Mouse (Mus musculus): ENCODE measurements around the gene Rbm19. TPM values are rescaled to one million over a fixed set of nuclear protein-coding genes. Genes with fewer than 3 reads are reported as not detected.
A peak's percentile ranks its signal among the peaks of the same experiment; 100 is the strongest.

The Rbm19 gene
- polyA plus RNA-seq, 1 experiment from 2014 or later = 10.8 TPM

DNA sequence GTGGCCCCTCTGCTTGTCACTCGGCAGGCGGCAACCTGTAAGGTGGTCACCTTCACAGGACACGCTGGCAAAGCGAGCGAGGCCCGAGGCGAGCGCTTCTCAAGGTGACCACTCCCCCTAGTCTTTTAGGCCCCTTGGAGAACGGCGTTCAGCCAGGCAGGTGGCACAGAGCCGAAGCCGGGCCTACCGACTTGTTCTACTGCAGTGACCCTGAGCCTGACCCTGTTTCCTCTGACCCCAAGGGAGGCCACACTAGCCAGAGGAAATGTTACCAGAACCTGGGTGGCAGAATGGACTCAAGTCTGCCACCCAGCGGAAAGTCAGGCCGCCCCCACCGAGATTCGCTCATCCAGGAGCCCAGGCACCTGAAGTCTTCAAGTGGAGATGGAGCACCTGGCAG, 94.9 kb downstream of the Rbm19 start:
- Histone ChIP-seq H3K4me3 (ENCODE audit: low read depth, low read length) (no peak overlapping the region), H3K36me3 (ENCODE audit: control insufficient read depth, insufficient read depth, low read length) (no peaks in the 10 kb centered on the region), H3K9ac (ENCODE audit: low read length) (no peak overlapping the region), H3K4me1 (replicated peaks; ENCODE audit: control insufficient read depth, insufficient read depth) (no peaks in the 10 kb centered on the region), H3K9me3 (ENCODE audit: control insufficient read depth, low read length) (no peaks in the 10 kb centered on the region), H3K4me2 (replicated peaks; ENCODE audit: low read depth) (no peak overlapping the region), H3K27ac (replicated peaks) (no peak overlapping the region), H3K27me3 (ENCODE audit: control insufficient read depth, insufficient read depth, low read length) (no peaks in the 10 kb centered on the region)
- DNase-seq (ENCODE audit: low spot score) = peak; percentile 36
- 11% methylated on average over 17 of the region's 17 CpGs for WGBS
- peak; percentile 11; the same call in 1 of the 2 replicates for ATAC-seq (ENCODE audit: low FRiP score, low TSS enrichment)
- TF ChIP-seq EP300 (optimal IDR thresholded peaks at IDR 0.05) = no peak
- TF ChIP-seq CTCF (IDR thresholded peaks at IDR 0.05; ENCODE audit: low read depth) = peak; percentile 63

DNA sequence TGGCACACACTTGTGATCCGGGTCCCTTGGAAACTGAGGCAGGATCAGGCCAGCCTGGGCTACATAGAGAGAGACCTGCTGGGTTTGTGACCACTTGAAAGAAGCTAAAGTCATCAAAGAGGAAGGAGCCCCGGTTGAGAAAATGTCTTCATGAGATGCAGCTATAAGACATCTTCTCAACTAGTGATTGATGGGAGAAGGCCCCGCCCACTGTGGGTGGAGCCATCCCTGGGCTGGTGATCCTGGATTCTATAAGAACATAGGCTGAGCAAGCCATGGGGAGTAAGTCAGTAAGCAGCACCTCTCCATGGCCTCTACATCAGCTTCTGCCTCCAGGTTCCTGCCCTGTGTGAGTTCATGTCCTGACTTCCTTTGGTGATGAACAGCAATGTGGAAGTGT, 98.2 kb downstream of the Rbm19 start:
- no peak overlapping the region for H3K27ac ChIP-seq (replicated peaks)
- no peaks in the 10 kb centered on the region for H3K27me3 ChIP-seq (ENCODE audit: control insufficient read depth, insufficient read depth, low read length)
- no peak for TF ChIP-seq EP300 (optimal IDR thresholded peaks at IDR 0.05)
- TF ChIP-seq CTCF (IDR thresholded peaks at IDR 0.05; ENCODE audit: low read depth) = no peak
- H3K4me3 ChIP-seq (ENCODE audit: low read depth, low read length) = no peak overlapping the region
- 70% methylated on average over 3 of the region's 3 CpGs for WGBS
- DNase-seq (ENCODE audit: low spot score) (no peak), ATAC-seq (ENCODE audit: low FRiP score, low TSS enrichment) (no peak)
- no peak overlapping the region for H3K4me2 ChIP-seq (replicated peaks; ENCODE audit: low read depth)
- no peaks in the 10 kb centered on the region for H3K9me3 ChIP-seq (ENCODE audit: control insufficient read depth, low read length)
- H3K4me1 ChIP-seq (replicated peaks; ENCODE audit: control insufficient read depth, insufficient read depth) = no peaks in the 10 kb centered on the region
- no peak overlapping the region for H3K9ac ChIP-seq (ENCODE audit: low read length)
- no peaks in the 10 kb centered on the region for H3K36me3 ChIP-seq (ENCODE audit: control insufficient read depth, insufficient read depth, low read length)

DNA sequence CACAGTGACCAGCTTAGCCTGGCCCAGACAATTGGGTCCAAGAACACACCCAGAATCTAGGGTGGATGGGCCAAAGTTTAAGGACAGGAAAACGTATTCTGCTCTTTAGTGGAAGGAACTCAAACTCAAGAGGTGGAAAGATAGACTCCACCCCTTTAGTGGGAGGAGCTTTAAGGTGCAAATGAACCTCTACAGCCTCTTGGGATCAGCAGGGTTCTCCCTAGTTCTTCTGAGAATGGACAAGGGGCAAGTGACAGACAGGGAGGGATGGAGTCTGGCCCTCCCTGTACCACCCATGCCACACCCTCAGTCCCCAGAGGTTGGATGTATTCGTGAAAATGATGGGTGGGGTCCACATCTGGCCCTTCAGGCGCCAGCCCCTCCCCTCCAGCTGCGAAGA, 105.0 kb downstream of the Rbm19 start:
- no peak overlapping the region for H3K27ac ChIP-seq (replicated peaks)
- no peak for TF ChIP-seq EP300 (optimal IDR thresholded peaks at IDR 0.05)
- TF ChIP-seq CTCF (IDR thresholded peaks at IDR 0.05; ENCODE audit: low read depth) = no peak
- H3K9ac ChIP-seq (ENCODE audit: low read length) = no peak overlapping the region
- no peak overlapping the region for H3K4me3 ChIP-seq (ENCODE audit: low read depth, low read length)
- no peak for DNase-seq (ENCODE audit: low spot score)
- ATAC-seq (ENCODE audit: low FRiP score, low TSS enrichment) = no peak
- no peaks in the 10 kb centered on the region for H3K36me3 ChIP-seq (ENCODE audit: control insufficient read depth, insufficient read depth, low read length)
- H3K9me3 ChIP-seq (ENCODE audit: control insufficient read depth, low read length) = no peaks in the 10 kb centered on the region
- 13% methylated on average over 4 of the region's 4 CpGs for WGBS
- H3K4me1 ChIP-seq (replicated peaks; ENCODE audit: control insufficient read depth, insufficient read depth) = no peaks in the 10 kb centered on the region
- no peaks in the 10 kb centered on the region for H3K27me3 ChIP-seq (ENCODE audit: control insufficient read depth, insufficient read depth, low read length)
- H3K4me2 ChIP-seq (replicated peaks; ENCODE audit: low read depth) = no peak overlapping the region

DNA sequence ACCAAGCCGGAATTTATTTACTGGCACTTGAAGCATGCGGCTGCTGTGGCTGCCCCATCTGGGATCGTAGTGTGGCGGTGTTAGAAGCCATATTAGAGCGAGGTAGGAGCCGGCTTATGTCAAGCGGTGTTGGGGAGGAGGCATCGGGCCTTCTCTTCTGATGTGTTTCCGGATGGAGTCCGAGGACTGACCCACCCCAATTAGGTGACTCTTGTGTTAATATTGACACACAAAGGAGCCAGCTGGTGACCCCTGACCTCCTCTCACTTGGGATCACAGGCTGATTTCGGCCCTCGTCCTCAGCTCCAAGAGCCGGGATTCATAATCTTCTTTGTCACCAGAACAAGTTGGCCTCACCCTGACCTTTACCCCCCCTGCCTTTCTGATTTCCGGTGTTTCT, 109.1 kb downstream of the Rbm19 start:
- Histone ChIP-seq H3K9ac (ENCODE audit: low read length) (no peak overlapping the region), H3K4me2 (replicated peaks; ENCODE audit: low read depth) (no peak overlapping the region), H3K36me3 (ENCODE audit: control insufficient read depth, insufficient read depth, low read length) (no peaks in the 10 kb centered on the region), H3K4me1 (replicated peaks; ENCODE audit: control insufficient read depth, insufficient read depth) (no peaks in the 10 kb centered on the region), H3K27ac (replicated peaks) (no peak overlapping the region), H3K27me3 (ENCODE audit: control insufficient read depth, insufficient read depth, low read length) (no peaks in the 10 kb centered on the region), H3K4me3 (ENCODE audit: low read depth, low read length) (no peak overlapping the region), H3K9me3 (ENCODE audit: control insufficient read depth, low read length) (no peaks in the 10 kb centered on the region)
- no peak for TF ChIP-seq EP300 (optimal IDR thresholded peaks at IDR 0.05)
- no peak for TF ChIP-seq CTCF (IDR thresholded peaks at IDR 0.05; ENCODE audit: low read depth)
- ATAC-seq (ENCODE audit: low FRiP score, low TSS enrichment) = no peak
- 43% methylated on average over 14 of the region's 14 CpGs for WGBS
- DNase-seq (ENCODE audit: low spot score) = no peak

DNA sequence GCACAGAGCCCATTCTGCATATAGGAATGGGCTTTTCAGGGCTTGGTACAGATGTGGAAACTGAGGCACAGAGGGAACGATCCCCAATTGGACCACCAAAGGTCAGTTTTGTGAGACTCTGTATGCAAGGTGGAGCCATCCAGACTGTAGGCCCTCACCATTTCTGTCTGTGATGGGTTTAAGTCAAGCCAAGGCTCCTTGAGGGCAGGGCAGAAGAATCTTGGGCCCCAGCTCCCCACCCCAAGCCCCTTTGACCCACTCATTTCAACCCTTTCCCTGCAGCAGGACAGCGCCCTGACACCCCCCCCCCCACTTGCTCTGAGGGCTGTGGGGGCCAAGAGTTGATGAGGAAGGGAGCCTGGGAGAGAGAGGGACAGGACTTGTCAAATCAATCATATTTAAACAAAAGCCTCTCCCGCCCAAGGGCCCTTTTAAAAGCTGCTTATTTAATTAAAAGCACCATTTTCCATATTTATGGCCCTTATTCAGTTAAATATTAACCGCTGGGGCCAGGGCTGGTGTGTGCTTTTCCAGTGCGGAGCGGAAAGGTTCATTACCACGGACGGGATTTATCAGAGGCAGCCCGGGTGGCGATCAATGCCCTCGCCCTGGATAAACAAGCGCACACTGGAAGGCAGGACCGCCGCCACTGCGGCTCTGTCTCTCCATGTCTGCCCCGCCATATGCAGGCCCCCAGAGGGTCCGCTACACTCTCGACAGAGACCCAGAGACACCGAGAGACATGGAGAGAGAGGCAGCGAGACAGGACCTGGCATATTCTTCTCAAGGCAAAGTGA, 112.5 kb downstream of the Rbm19 start:
- TF ChIP-seq EP300 (optimal IDR thresholded peaks at IDR 0.05) (no peak), CTCF (IDR thresholded peaks at IDR 0.05; ENCODE audit: low read depth) (no peak)
- no peak overlapping the region for H3K4me2 ChIP-seq (replicated peaks; ENCODE audit: low read depth)
- WGBS = 22% methylated on average over 20 of the region's 20 CpGs
- no peaks in the 10 kb centered on the region for H3K36me3 ChIP-seq (ENCODE audit: control insufficient read depth, insufficient read depth, low read length)
- H3K4me3 ChIP-seq (ENCODE audit: low read depth, low read length) = no peak overlapping the region
- H3K9me3 ChIP-seq (ENCODE audit: control insufficient read depth, low read length) = no peaks in the 10 kb centered on the region
- ATAC-seq (ENCODE audit: low FRiP score, low TSS enrichment) = peak; percentile 88
- H3K9ac ChIP-seq (ENCODE audit: low read length) = no peak overlapping the region
- no peaks in the 10 kb centered on the region for H3K4me1 ChIP-seq (replicated peaks; ENCODE audit: control insufficient read depth, insufficient read depth)
- no peak overlapping the region for H3K27ac ChIP-seq (replicated peaks)
- peak; percentile 82 for DNase-seq (ENCODE audit: low spot score)
- H3K27me3 ChIP-seq (ENCODE audit: control insufficient read depth, insufficient read depth, low read length) = no peaks in the 10 kb centered on the region

DNA sequence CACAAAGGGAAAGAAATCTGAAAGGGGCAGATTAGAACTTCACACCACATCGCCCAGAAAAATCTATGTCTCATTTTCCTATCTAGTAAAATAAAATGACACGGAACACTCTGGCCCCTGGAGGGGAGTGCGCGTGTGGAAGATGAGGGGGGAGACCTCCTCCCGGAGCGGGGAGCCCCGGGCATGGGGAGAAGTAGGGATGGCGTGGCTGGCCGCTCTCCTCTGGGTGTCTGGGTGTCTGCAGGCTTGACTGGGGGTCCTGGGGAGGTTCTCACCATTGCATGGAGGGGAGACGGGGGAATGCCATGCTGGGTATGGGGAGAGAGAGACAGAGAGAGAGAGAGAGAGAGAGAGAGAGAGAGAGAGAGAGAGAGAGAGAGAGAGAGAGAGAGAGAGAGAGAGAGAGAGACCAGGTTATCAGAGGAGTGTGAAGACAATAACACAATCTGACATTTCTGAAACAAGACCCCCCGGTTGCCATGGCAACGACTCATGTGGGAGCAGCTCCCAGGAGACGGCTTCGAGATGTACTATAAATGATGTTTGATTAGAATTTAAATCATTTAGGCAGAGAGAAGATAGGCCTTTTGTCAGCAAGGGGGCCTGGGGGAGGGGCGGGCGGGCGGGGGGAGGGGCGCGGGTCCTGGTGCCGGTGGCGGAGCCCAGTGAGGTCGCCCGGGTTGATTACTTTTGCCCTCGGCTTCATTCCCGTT, 115.3 kb downstream of the Rbm19 start:
- no peak overlapping the region for H3K4me3 ChIP-seq (ENCODE audit: low read depth, low read length)
- no peaks in the 10 kb centered on the region for H3K4me1 ChIP-seq (replicated peaks; ENCODE audit: control insufficient read depth, insufficient read depth)
- no peak overlapping the region for H3K27ac ChIP-seq (replicated peaks)
- DNase-seq (ENCODE audit: low spot score) (no peak), ATAC-seq (ENCODE audit: low FRiP score, low TSS enrichment) (no peak)
- H3K9me3 ChIP-seq (ENCODE audit: control insufficient read depth, low read length) = no peaks in the 10 kb centered on the region
- H3K36me3 ChIP-seq (ENCODE audit: control insufficient read depth, insufficient read depth, low read length) = no peaks in the 10 kb centered on the region
- H3K9ac ChIP-seq (ENCODE audit: low read length) = no peak overlapping the region
- H3K27me3 ChIP-seq (ENCODE audit: control insufficient read depth, insufficient read depth, low read length) = no peaks in the 10 kb centered on the region
- no peak overlapping the region for H3K4me2 ChIP-seq (replicated peaks; ENCODE audit: low read depth)
- TF ChIP-seq EP300 (optimal IDR thresholded peaks at IDR 0.05) = no peak
- no peak for TF ChIP-seq CTCF (IDR thresholded peaks at IDR 0.05; ENCODE audit: low read depth)
- 10% methylated on average over 24 of the region's 25 CpGs for WGBS

Measured in stomach, postnatal 0 days (tissue).